Mouse (Mus musculus) liver, adult 2 months (tissue): ENCODE results near the gene Arhgap6. TPM values are rescaled to one million over a fixed set of nuclear protein-coding genes. Genes with fewer than 3 reads are reported as not detected.

Experiments
- DNase-seq: peaks from one replicate; pipeline ENCODE4 v3.0.0-alpha.2; 2011; ENCODE audit warnings: low read depth, low spot score; ENCODE audit errors: extremely low read depth
- H3K27ac ChIP-seq: fragments of 200-500 bp; replicated peaks from 2 replicates; pipeline ENCODE4 v1.5.1; 2012; ENCODE audit warnings: low read depth, mild to moderate bottlenecking, control low read depth, inconsistent platforms, low read length; ENCODE audit not compliant: insufficient read depth
- H3K27me3 ChIP-seq: fragments of 200-500 bp; 2 replicates; pipeline ENCODE4 v1.6.1; 2012; ENCODE audit warnings: mild to moderate bottlenecking, moderate library complexity, low read length, inconsistent platforms; ENCODE audit not compliant: control insufficient read depth, insufficient read depth
- H3K36me3 ChIP-seq: fragments of 200-500 bp; 2 replicates; pipeline ENCODE4 v1.6.1; 2012; ENCODE audit warnings: low read length, inconsistent platforms; ENCODE audit not compliant: control insufficient read depth, insufficient read depth
- H3K4me1 ChIP-seq: fragments of 200-500 bp; 2 replicates; pipeline ENCODE4 v1.6.1; 2011; ENCODE audit warnings: low read length; ENCODE audit not compliant: control insufficient read depth, insufficient read depth
- H3K4me3 ChIP-seq: fragments of 200-500 bp; 2 replicates; pipeline ENCODE4 v1.5.1; 2011; ENCODE audit warnings: low read depth, mild to moderate bottlenecking, control low read depth, low read length, moderate library complexity; ENCODE audit not compliant: insufficient read depth
- H3K79me2 ChIP-seq: fragments of 200-500 bp; 2 replicates; pipeline ENCODE4 v1.6.1; 2012; ENCODE audit warnings: inconsistent platforms, mild to moderate bottlenecking, low read length, moderate library complexity; ENCODE audit not compliant: control insufficient read depth, insufficient read depth
- H3K9ac ChIP-seq: fragments of 200-500 bp; 2 replicates; pipeline ENCODE4 v1.6.1; 2012; ENCODE audit warnings: low read depth, mild to moderate bottlenecking, control low read depth, inconsistent platforms, low read length
- CTCF ChIP-seq: fragments of 200-500 bp; IDR thresholded peaks from 2 replicates; pipeline ENCODE4 v1.5.1; 2011; ENCODE audit warnings: low read depth, low read length, control low read depth
- POLR2A ChIP-seq: fragments of 200-500 bp; IDR thresholded peaks from 2 replicates; pipeline ENCODE4 v1.6.1; 2011; ENCODE audit warnings: low read length, control low read depth; ENCODE audit not compliant: insufficient read depth; ENCODE audit errors: extremely low read depth
- WGBS: fragments of 180-500 bp; shearing (Covaris S2); methylation state at CpG from one replicate; pipeline ENCODE4 v1.1.7; 2018; 5-methylcytosine and 5-hydroxymethylcytosine counted together
- polyA plus RNA-seq: library from polyadenylated mRNA; depleted of rRNA; stranded (reverse); fragments of >200 nt; gene quantifications from 2 replicates; pipeline ENCODE4 v1.2.3, GENCODE M21; 2012
- total RNA-seq: library from RNA; depleted of rRNA; stranded (reverse); fragments of >200 nt; gene quantifications from 2 replicates; pipeline ENCODE4 v1.2.3, GENCODE M21; 2014

Gene Arhgap6
- total and polyA plus RNA-seq, 2 experiments, result 1.8 to 7.9 TPM

DNA sequence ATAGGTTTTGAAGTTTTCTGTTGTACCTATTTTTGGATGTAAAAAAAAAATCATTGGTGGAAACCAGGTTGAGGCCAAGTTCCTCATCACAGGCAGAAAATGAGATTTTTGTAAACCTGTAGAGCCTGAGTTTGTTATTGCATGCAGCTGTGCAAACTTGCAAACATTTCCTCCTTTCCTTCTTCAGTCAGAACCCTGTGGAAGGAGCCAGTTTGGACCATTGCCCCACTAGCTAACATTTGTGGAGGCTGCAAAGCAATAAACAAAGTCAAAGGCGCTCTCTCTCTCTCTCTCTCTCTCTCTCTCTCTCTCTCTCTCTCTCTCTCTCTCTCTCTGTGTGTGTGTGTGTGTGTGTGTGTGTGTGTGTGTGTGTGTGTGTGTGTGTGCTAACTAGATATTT, 378.9 kb downstream of the Arhgap6 start:
- peaks cover 2% of the 10 kb centered on the region; the same call in 1 of the 2 replicates for H3K4me1 ChIP-seq
- H3K4me3 ChIP-seq, result no peak overlapping the region
- TF ChIP-seq CTCF (no peak), POLR2A (no peak)
- no CpG with 5 or more reads among the region's 1 CpGs for WGBS
- no peaks in the 10 kb centered on the region for H3K27me3 ChIP-seq
- DNase-seq, result peak; percentile 51
- no peaks in the 10 kb centered on the region for H3K79me2 ChIP-seq
- H3K9ac ChIP-seq, result no peak overlapping the region
- H3K27ac ChIP-seq, result no peak overlapping the region
- no peaks in the 10 kb centered on the region for H3K36me3 ChIP-seq

DNA sequence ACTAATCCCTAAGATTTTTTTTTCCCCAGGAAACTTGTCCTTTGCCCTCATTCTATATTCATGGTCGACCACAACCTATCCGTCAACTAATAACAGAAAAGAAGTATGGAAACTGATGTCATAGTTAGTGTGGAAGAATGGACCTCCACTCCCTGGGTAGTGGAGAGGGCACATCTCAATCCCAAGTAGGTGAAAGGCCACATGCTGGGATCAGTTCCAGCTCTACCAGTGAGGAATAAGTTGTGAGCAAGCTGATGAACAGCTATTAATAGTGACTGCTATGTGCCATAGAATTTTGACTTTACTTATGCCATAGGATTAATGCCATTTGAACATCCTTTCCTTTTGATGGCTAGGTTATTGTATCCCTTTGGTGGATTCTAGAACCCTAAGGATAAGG, 383.7 kb downstream of the Arhgap6 start:
- Histone ChIP-seq H3K36me3 (no peaks in the 10 kb centered on the region), H3K4me3 (no peak overlapping the region), H3K4me1 (no peaks in the 10 kb centered on the region), H3K79me2 (no peaks in the 10 kb centered on the region), H3K27me3 (no peaks in the 10 kb centered on the region), H3K9ac (no peak overlapping the region), H3K27ac (no peak overlapping the region)
- DNase-seq, result peak; percentile 48
- TF ChIP-seq CTCF (no peak), POLR2A (no peak)
- 58% methylated on average over 2 of the region's 2 CpGs for WGBS

GRCm38 (mm10) chrX:169187100-169187499, 392.2 kb downstream of the Arhgap6 start, which contains the start of gene Amelx:
Gene Amelx (minus strand): TSS chrX:169187200.
- Histone ChIP-seq H3K27me3 (no peaks in the 10 kb centered on the region), H3K4me1 (no peaks in the 10 kb centered on the region), H3K4me3 (no peak within 1 kb of the TSS), H3K36me3 (no peaks in the 10 kb centered on the region), H3K27ac (no peak within 1 kb of the TSS), H3K79me2 (no peaks in the 10 kb centered on the region), H3K9ac (no peak within 1 kb of the TSS)
- DNase-seq, result no peak
- 89% methylated on average over 5 of the region's 5 CpGs for WGBS
- TF ChIP-seq POLR2A, result no peak
- no peak for TF ChIP-seq CTCF

- Histone ChIP-seq H3K36me3 (no peaks in the 10 kb centered on the region), H3K4me3 (no peak overlapping the region), H3K79me2 (no peaks in the 10 kb centered on the region), H3K4me1 (no peaks in the 10 kb centered on the region), H3K27me3 (no peaks in the 10 kb centered on the region), H3K27ac (no peak overlapping the region), H3K9ac (no peak overlapping the region)
- TF ChIP-seq CTCF, result no peak
- no peak for TF ChIP-seq POLR2A
- DNase-seq, result no peak
- 86% methylated on average over 3 of the region's 3 CpGs for WGBS
Observed at GRCm38 (mm10) chrX:169210019-169210418, 415.1 kb downstream of the Arhgap6 start.

DNA sequence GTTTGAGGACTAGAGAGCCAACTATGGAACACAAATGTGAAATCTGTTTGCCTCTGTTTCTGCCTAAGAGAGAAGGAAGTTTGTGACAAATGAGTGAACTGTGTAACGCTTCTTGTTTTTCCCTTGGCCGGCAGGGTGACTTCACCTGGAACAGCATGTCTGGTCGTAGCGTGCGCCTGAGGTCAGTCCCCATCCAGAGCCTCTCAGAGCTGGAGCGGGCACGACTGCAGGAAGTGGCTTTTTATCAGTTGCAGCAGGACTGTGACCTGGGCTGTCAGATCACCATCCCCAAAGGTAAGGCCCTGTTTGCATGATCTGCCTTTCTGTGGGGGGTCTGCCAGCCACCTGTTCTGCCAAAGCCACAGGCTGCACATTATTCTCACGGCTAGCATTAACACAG, 425.2 kb downstream of the Arhgap6 start:
- Histone ChIP-seq H3K4me3 (no peak overlapping the region), H3K4me1 (no peaks in the 10 kb centered on the region), H3K27ac (no peak overlapping the region), H3K9ac (no peak overlapping the region), H3K79me2 (no peaks in the 10 kb centered on the region), H3K27me3 (no peaks in the 10 kb centered on the region), H3K36me3 (no peaks in the 10 kb centered on the region)
- TF ChIP-seq POLR2A (no peak), CTCF (no peak)
- WGBS, result 43% methylated on average over 8 of the region's 8 CpGs
- DNase-seq, result no peak

DNA sequence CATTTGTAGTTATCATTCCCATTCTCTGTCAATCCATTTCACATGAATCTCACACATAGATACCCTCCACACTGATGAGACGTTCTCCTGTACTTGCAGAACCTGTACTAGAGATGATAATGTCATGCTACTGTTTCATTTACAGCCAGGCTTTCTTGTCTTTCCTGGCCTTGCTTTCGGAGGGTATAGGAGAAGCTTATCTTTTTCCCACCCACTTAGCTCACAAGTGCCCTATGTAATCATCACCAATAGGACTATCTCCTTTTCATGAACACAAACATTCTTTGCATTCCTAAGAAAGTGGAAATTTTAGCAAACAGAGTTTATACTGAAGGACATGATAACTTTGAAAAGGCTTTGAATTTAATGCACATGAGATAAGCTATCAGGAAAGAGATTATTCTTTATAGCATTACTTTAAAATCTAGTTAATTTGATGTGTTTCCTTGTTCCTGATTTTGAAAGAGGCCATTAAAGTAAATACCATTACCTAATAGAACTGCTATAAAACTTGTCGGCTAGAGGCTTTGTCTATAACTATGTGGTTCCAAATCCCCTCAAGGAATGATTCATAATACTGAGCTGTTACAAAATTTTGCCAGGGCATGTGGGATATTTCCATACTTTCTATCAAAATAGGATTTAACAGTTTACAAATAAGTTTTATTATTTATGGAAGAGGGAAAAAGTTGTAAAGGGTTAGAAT, 427.6 kb downstream of the Arhgap6 start:
- no peak overlapping the region for H3K4me3 ChIP-seq
- no peaks in the 10 kb centered on the region for H3K27me3 ChIP-seq
- no peak for DNase-seq
- no peaks in the 10 kb centered on the region for H3K36me3 ChIP-seq
- H3K79me2 ChIP-seq, result no peaks in the 10 kb centered on the region
- H3K4me1 ChIP-seq, result no peaks in the 10 kb centered on the region
- WGBS, result 71% methylated on average over 3 of the region's 3 CpGs
- TF ChIP-seq POLR2A (no peak), CTCF (no peak)
- no peak overlapping the region for H3K27ac ChIP-seq
- H3K9ac ChIP-seq, result no peak overlapping the region
